Mouse (Mus musculus) monocyte, adult 5-6 weeks (primary cell): ENCODE results near the gene Klhl10. TPM values are rescaled to one million over a fixed set of nuclear protein-coding genes. Genes with fewer than 3 reads are reported as not detected.

Source experiments
- ATAC-seq: fragments of 153-309, 156-312 bp; replicated peaks from 2 replicates; pipeline ENCODE4 v1.8.0; 2017; ENCODE audit warnings: mild to moderate bottlenecking; ENCODE audit not compliant: low TSS enrichment, insufficient number of reproducible peaks, severe bottlenecking, poor library complexity, low FRiP score
- total RNA-seq: library from RNA; stranded (forward); fragments of 200-1000, 200-491, 200-594 nt; gene quantifications from 3 replicates; pipeline ENCODE4 v1.2.3, GENCODE M21; 2017

The Klhl10 gene
- 0.97 TPM in 1 of 3 replicates, not detected in the others for total RNA-seq

- ATAC-seq = no peak
These were observed at the start of gene Klhl10, which contains the start of gene Nt5c3b for GRCm38 (mm10) chr11:100441797-100442196. TSS of gene Klhl10 (plus strand) at chr11:100441917. TSS of gene Nt5c3b (minus strand) at chr11:100441808.

- ATAC-seq = no peak
These were observed 48.8 kb upstream of the Klhl10 start for GRCm38 (mm10) chr11:100392958-100393357.

GRCm38 (mm10) chr11:100393733-100394132, 48.0 kb upstream of the Klhl10 start:
- ATAC-seq = no peak

DNA sequence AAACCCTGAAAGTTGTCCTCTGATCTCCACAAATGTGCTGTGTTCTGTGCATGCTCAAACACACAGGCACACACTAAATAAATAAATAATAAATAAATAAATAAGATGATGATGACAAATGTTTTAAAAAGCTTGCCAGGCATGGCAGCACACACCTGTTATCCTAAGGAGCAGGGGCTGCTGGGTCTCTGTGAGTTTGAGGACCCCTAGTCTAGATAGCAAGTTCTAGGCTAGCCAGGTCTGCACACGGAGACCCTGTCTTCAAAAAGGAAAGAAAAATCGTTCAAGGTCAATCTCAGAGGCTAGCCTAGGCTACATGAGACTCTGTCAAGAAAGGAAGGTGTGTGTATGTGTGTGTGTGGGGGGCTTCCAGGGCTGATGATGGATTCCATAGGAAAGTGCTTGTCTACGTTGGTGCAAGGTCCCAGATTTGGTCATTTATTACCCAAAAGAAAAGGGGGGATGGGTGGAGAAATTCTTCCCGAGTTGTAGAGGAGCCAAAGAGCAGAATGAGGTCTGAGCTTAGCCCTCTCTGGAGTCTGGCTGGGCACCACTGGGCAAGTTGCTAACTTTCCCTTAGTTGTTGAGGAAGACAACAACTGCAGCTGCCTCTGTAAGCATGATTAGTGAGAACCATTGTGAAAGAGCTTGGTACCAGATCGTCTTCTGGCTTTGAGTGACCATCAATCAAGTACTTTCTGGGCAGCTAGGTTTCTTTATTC, 47.2 kb upstream of the Klhl10 start:
- no peak for ATAC-seq

DNA sequence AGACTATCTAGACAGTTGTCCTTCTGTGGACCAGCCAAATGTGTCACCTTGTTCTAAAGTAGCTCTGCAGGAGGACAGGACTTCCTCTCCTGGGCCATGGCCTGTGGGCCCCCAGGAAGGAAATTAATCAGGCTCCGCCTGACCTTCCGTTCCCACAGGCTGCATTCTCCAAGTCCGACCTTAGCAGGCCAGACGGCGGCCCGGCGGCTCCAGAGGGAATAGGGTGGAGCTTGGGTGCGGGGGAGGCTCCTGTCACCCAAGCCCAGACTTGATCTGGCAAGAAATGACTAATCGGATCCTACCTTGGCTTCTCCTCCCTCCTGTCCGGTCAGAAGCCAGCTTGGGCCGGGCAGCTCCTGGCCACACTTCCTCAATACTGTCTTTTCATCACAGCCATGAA, 46.5 kb upstream of the Klhl10 start:
- ATAC-seq = no peak

DNA sequence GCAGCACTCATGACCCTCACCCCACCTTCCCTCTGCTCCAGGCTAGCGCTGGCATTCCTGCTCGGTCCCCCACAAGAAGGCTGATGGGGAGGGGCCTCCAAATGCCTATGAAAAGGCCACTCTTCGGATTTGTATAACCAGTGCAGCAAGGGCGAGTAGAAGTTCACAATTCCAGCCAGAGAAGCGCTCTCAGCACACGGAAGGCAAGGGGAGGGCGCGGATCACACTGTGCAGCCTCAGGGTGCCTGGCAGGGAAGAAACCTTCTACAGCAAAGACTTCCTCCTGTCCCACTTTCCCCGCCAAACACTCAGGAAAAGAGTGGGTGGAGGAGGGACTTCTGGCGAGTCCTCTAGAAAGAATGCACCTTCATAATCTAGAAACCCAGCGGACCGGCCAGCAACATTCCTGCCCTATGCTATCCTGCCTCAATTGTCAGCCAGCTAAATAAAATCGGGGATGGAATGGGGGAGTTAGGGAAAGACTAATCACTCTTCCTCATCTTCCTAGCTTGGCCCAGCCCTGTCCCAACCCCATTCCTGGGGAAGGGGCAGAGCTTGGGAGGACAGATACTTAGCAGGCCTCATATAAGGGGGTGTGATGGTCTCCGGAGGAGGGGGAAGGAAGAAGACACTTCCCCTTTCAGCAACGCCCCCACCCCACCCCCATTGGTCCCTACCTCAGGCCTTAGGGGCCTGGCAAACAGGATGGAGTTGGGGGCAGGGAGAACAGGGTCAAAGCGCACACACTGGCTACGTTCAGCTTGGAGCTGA, 45.7 kb upstream of the Klhl10 start:
- ATAC-seq = no peak

DNA sequence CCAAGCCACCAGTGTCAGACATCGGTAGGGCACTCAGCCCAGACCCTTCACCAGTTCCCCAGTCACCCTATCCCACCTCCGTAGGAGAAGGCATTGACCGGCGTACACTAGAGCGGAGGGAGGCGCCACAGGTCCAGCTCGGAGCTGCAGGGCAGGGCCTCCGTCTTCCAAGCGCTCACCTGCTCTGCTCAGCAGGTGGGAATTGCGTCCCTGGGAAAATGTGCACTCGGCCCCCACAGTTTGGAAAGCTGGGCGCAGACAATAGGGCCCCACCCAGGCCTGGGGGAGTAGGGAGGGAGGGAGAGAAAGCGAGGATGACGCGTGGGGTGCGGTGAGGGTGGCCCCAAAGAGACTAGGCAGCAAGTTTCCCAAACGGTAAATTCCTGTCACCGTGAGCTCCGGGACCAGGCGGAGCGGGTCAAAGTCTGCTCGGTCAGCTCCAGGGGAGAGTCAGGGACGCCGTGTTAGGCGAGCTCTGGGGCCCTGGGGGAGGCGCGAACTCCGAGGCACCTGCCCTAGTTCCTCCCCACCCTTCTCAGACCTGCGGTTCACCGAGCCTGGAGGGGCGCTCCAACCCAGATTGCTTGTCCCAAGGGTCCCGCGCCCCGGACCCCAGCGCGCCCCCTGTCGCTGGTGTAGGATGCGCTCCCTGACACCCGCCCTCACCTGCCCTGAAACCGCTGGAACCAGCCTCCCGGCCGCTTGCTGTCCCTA, 44.7 kb upstream of the Klhl10 start:
- ATAC-seq = no peak

GRCm38 (mm10) chr11:100397600-100398389, 43.9 kb upstream of the Klhl10 start, which contains the start of gene Jup:
TSS of gene Jup (minus strand) at chr11:100397763.
- peak; percentile 92 for ATAC-seq

- ATAC-seq = no peak
These were observed 43.2 kb upstream of the Klhl10 start for GRCm38 (mm10) chr11:100398517-100398916.

GRCm38 (mm10) chr11:100399320-100399719, 42.4 kb upstream of the Klhl10 start:
- no peak for ATAC-seq

DNA sequence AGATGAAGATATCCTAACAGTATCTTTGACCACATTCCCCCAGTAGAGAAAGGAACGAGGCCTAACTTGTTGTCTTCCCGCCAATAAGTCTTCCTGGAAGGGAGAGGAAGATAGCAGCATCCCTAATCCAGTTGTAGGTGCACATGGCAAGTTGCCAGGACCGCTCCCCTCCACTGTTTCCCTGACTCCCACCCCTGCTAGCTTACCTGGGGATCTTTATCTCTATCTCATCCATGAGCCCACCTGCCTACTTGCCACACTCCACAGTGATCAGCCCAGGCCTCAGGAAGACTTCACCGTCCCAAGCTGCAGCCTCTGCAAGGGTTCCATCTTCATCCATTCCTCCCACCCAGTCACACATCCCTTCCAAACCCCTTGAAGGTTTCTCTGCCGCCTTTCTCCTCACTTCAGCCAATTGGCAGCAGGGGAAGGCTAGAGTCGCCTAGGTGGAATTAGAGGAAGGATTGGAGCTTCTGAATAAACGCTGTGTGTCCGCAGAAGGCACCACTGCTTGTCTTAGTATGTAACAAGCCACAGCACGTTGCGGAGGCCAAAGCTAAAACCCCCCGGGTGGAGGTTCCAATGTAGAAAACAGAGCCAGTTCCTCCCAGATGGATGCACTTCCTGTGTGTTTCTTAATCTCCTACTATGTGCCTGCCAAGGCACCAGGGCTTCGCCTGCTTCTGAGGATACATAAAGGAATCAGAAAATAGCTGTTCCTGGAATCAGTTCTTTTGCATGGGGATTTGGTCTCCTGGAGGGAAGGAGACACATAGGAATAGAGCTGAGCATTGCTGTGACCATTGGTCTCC, 41.8 kb upstream of the Klhl10 start:
- ATAC-seq = no peak

DNA sequence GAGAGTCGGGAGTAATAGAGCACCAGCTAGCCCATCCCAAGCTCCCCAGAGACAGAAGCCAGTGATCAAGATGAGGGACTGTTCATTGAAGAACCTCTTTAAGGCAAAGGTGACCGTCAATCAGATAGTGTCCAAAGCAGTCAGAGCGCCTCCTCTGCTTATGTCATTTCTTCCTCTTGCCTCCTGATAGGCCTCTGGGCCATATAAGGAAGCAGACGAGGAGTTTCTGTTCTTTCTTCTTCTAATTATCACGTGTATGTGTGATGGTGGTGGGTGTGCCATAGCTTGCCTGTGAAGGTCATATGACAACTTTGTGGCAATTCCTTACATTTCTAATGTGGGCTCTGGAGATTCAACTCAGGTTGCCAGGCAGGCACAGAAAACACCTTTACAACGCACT, 40.9 kb upstream of the Klhl10 start:
- peak; percentile 72 for ATAC-seq

- ATAC-seq = no peak
These were observed 39.5 kb upstream of the Klhl10 start for GRCm38 (mm10) chr11:100402240-100402639.

DNA sequence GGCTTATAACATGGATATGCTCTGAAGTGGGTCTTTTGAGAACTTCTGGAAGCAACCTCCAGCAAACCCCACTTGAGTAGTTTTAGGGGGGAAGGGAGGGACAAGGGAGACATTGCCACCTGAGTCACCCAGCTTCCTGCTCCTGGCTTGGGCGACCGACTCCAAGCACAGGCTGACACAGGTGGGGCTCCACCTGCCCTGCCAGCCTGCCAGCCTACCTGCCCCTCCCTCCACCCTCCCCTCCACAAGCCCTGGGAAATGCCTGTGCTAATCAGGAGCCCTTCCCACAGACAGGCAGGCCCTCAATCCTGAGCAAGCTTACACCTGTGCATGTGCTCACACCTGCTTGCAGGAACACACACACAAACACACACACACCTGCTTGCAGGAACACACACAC, 39.0 kb upstream of the Klhl10 start:
- ATAC-seq = no peak

DNA sequence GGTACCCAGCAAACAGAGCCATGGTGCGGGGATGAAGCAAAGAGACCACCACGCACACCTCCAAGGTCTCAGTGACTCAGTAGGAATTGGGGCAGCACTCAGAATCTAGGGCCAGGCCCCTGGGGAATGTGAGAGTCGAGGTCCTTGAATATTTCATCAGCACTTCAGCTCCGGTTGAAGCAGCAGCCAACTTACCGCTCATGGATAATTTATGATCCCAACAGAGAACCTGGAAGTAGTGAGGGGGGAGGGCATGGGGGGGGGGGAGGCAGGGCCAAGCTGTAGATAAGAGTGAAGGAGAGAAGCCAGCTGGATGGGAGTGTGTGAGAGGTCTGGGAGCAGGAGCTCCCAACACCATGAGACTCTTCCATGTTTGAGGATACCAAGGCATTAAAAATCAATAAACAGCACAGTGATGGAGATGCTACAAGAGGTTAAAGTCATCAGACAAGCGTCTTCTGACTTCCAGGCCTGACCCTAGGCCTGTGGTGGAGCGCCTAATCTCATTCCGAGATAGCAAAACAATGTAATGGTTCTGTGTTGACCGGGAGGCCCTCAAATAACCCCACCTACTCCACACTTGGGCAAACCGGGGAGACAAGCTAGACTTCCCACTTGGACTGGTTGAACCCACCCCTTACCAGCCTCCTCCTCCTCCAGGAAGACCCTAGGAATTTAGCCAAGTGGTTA, 38.1 kb upstream of the Klhl10 start:
- ATAC-seq = no peak

DNA sequence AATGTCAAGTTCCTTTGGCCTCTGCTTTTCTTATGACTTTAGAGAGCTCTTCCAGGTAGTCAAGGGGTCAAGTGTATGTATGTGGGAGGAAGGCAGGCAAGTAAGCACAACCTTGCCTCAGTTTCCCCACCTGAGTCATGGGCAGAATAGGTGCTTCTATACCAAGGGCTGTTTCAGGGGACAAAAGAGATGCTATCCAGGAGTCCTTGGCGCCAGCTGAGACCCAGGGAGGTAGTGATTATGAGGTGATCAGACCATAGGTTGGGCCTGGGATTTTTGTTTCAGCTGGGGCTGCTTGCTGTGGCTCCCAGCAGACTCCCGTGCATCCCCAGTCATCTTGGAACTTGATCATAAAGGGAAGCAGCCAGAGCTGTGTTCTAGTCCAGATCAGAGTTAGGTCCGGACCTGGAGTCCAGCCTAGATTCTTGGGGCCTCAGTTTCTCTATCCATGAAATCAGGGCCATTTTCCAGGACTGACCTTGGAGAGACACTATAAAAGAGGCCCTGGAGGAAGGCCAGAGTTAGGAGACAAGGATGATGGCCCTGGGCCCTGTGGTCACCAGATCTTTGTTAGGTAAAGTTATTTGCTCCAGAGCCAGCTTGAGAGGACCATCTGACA, 37.2 kb upstream of the Klhl10 start:
- ATAC-seq = no peak

GRCm38 (mm10) chr11:100406273-100406672, 35.4 kb upstream of the Klhl10 start:
- no peak for ATAC-seq
